Mouse (Mus musculus) MEL (cell line): ENCODE measurements around the gene Znhit6.

Experiments
- CHD2 ChIP-seq: IDR thresholded peaks from 2 replicates; pipeline ENCODE4 v1.6.1; 2011; ENCODE audit warnings: low read length, improper control_type of control experiment
- CTCF ChIP-seq, 3 experiments: IDR thresholded peaks in 2 of 3; conservative IDR thresholded peaks in 1 of 3; 2 replicates each; pipeline ENCODE4 v1.5.1; 2011 to 2012; ENCODE audit warnings: low read length in 3 of 3, low read depth in 2 of 3, mild to moderate bottlenecking in 2 of 3, improper control_type of control experiment in 1 of 3, inconsistent platforms in 1 of 3, mixed read lengths in 1 of 3, moderate library complexity in 1 of 3; ENCODE audit not compliant: control insufficient read depth in 1 of 3, insufficient read depth in 1 of 3, poor library complexity in 1 of 3, severe bottlenecking in 1 of 3
- MAX ChIP-seq: IDR thresholded peaks from 2 replicates; pipeline ENCODE4 v1.6.1; 2011; ENCODE audit warnings: low read length, improper control_type of control experiment
- TBP ChIP-seq: IDR thresholded peaks from 2 replicates; pipeline ENCODE4 v1.8.0; 2011; ENCODE audit warnings: low read depth, low read length, improper control_type of control experiment
- USF2 ChIP-seq, 2 experiments: IDR thresholded peaks; 2 replicates each; pipeline ENCODE4 v1.6.1; 2011 to 2012; ENCODE audit warnings: improper control_type of control experiment in 2 of 2, low read length in 2 of 2, borderline replicate concordance in 1 of 2, inconsistent platforms in 1 of 2, low read depth in 1 of 2, mild to moderate bottlenecking in 1 of 2; ENCODE audit not compliant: insufficient read depth in 1 of 2

DNA sequence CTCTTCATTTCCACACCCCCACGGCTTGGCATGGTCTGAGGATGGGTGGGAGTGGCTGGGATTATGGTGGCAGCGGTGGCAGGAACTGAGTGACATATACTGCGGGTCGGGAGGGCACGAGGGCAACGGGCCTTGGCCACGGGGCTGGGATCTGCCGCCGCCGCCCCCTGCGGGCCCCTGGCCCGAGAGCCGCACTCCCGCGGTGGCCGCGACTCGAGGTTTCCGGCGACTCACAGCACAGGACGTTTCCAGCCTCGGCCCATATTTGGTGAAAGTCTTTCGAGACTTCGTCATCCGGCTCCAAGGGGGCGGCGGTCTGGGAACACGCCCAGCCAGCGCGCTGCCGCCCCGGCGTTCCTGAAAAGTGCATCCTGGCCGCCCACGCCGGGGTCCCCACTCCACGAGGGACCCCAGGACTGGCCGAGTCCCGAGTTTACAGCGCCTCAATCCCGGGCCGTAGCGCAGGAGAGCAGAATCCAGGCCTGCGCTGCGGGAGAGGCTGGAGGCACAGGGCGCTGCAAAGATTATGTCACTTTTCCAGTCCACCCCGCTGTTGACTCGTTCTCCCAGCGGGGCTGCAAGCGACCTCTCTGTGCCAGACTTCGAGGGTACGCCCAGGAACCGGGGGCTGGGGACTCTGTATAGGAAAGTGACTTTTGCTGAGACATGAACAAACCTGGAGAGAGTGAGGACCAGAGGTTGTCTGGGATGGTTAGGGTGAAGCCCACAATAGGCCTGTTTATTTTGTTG, 77.4 kb downstream of the Znhit6 start:
- TF ChIP-seq TBP (no peak), MAX (no peak), CTCF (IDR thresholded peaks at IDR 0.05 in 2 of 3, conservative IDR thresholded peaks at IDR 0.05 in 1 of 3; ENCODE audit: control insufficient read depth in 1 of 3, insufficient read depth in 1 of 3, low read depth in 2 of 3, low read length in 3 of 3, poor library complexity in 1 of 3, severe bottlenecking in 1 of 3) (no peak), CHD2 (no peak), USF2 (IDR thresholded peaks at IDR 0.05; ENCODE audit: borderline replicate concordance in 1 of 2, insufficient read depth in 1 of 2, low read depth in 1 of 2, low read length in 2 of 2) (no peak)
